Mouse (Mus musculus) c-Kit-positive CD71-positive TER-119-negative erythroid progenitor cells, embryonic 14.5 days (primary cell): Measurements from ENCODE around the gene Tmprss6.

Source experiments
- DNase-seq: peaks from one replicate; pipeline ENCODE4 v3.0.0-alpha.2; 2013; ENCODE audit warnings: low read depth

Tmprss6 gene

GRCm38 (mm10) chr15:78447746-78448535 is 20.5 kb downstream of the Tmprss6 start:
- peak; percentile 86 for DNase-seq

GRCm38 (mm10) chr15:78447121-78447520 is 21.3 kb downstream of the Tmprss6 start:
- no peak for DNase-seq

- no peak for DNase-seq
Measured at GRCm38 (mm10) chr15:78443857-78444256, 24.6 kb downstream of the Tmprss6 start.

GRCm38 (mm10) chr15:78442231-78442630 is 26.2 kb downstream of the Tmprss6 start:
- no peak for DNase-seq

GRCm38 (mm10) chr15:78438973-78439372 is 29.5 kb downstream of the Tmprss6 start:
- no peak for DNase-seq

- DNase-seq = no peak
Measured at GRCm38 (mm10) chr15:78438505-78438904, 29.9 kb downstream of the Tmprss6 start.

- DNase-seq = no peak
Measured at GRCm38 (mm10) chr15:78438018-78438394, 30.4 kb downstream of the Tmprss6 start.

- DNase-seq = no peak
Measured at GRCm38 (mm10) chr15:78437237-78438017, 31.0 kb downstream of the Tmprss6 start.

GRCm38 (mm10) chr15:78436380-78437192 is 31.8 kb downstream of the Tmprss6 start:
- DNase-seq = no peak

- DNase-seq = no peak
Measured at GRCm38 (mm10) chr15:78435681-78436080, 32.8 kb downstream of the Tmprss6 start.

- DNase-seq = no peak
Measured at GRCm38 (mm10) chr15:78434896-78435520, 33.4 kb downstream of the Tmprss6 start.

- no peak for DNase-seq
Measured at GRCm38 (mm10) chr15:78431541-78432121, 36.8 kb downstream of the Tmprss6 start.

- DNase-seq = no peak
Measured at GRCm38 (mm10) chr15:78430874-78431273, 37.6 kb downstream of the Tmprss6 start.

- no peak for DNase-seq
Measured at GRCm38 (mm10) chr15:78429871-78430622, 38.4 kb downstream of the Tmprss6 start.

GRCm38 (mm10) chr15:78429139-78429459 is 39.3 kb downstream of the Tmprss6 start:
- no peak for DNase-seq

- DNase-seq = no peak
Measured at GRCm38 (mm10) chr15:78428391-78429138, 39.9 kb downstream of the Tmprss6 start, which contains the start of gene Kctd17. Gene Kctd17, plus strand, starts transcription at chr15:78428564.

GRCm38 (mm10) chr15:78425230-78425629 is 43.2 kb downstream of the Tmprss6 start:
- DNase-seq = no peak

- no peak for DNase-seq
Measured at GRCm38 (mm10) chr15:78424507-78424906, 43.9 kb downstream of the Tmprss6 start.

GRCm38 (mm10) chr15:78422046-78422956 is 46.1 kb downstream of the Tmprss6 start:
- peak; percentile 81 for DNase-seq
